Mouse (Mus musculus) liver, adult 2 months (tissue): Measurements from ENCODE around the gene Ablim2.

Experiments
- CTCF ChIP-seq: fragments of 200-500 bp; IDR thresholded peaks from 2 replicates; pipeline ENCODE4 v1.5.1; 2011; ENCODE audit warnings: low read depth, low read length, control low read depth
- POLR2A ChIP-seq: fragments of 200-500 bp; IDR thresholded peaks from 2 replicates; pipeline ENCODE4 v1.6.1; 2011; ENCODE audit warnings: low read length, control low read depth; ENCODE audit not compliant: insufficient read depth; ENCODE audit errors: extremely low read depth

DNA sequence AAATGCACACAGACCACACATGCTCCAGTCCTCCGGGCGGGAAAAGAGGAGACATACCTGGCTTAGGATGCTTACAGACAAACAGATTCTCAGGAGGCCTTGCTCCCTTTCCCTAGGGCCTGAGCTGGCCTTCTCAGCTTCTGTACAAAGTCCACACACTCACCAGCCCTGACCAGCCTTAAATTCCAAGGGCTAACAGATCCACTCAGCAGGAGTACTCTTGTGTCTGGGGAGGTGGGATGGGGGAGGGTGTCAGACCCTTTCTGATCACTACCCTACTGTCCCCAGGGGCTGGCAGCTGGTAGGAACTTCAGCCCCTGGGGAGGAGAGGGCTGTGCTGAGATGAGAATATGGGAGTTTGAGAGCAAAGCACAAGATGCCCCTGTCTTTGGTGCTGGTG, 18.7 kb upstream of the Ablim2 start:
- no peak for TF ChIP-seq CTCF
- no peak for TF ChIP-seq POLR2A
